Mouse (Mus musculus) heart, postnatal 36 days (tissue): ENCODE data around the gene Clhc1. TPM values are rescaled to one million over a fixed set of nuclear protein-coding genes. Genes with fewer than 3 reads are reported as not detected.
"Not testable (repeated sequence)": the region's sequence is repeated elsewhere in the genome, so short reads cannot be mapped to it uniquely, and the experiment has no call there.

Experiments
- DNase-seq, 2 experiments: peaks; one replicate each; pipeline ENCODE4 v3.0.0; 2021 to 2022
- intact Hi-C: fragments of 180-260 bp; cut with DNase I; formaldehyde crosslinking; loops from one replicate; pipeline ENCODE4 v1.15.1; 2025
- total RNA-seq, 2 experiments: library from RNA; stranded (reverse); gene quantifications; 2 replicates each; pipeline ENCODE4 v1.2.3; 2021

Clhc1 gene
- total RNA-seq: not detected

DNA sequence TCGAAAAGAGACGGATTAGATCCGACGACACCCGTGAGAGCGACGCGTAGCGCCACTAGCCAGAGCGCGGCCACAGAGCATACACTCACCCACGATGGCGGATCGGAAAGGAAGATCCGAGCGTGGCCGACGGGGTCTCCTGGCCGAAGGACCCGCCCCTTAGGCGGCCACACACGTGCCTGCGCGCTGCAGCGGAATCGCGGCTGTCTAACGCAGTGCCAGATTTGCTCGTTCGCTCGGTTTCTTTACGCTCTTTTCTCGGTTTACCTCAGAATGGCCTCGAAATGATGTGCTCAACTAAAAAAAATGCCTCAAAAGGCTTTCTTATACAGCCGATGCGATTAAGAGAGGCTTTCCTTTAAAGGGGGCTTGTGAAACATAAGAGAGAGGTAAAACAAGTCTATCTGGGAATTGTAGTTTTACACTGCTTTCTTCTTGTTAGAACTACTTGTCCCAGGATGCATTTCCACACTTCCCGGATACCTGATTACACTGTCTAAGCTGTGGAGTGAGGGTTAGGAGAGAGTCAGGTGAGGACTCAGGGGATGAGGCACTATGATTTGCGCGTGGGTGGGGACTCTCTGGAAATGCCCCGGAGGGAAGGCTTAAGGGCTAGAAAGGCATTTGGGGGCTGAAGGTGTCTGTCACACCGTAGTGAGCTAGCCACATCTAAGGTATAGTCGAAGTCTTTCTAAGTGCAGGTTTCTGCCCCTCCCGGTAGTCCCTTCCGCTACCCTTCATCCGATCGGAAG is at the start of gene Clhc1, which contains the start of gene Rps27a:
Clhc1 (plus strand) TSS at position 199 of the 752 bp plus-strand sequence.
Rps27a (minus strand) TSS at position 358 of the 752 bp plus-strand sequence.
- intact Hi-C loops: loop anchor here (1.0 to 2.0 kb wide), 3 partner anchors 22 to 174 kb away; partner anchors contain the start of genes Mtif2 and Rtn4
- peak; percentile 98 to 99 for DNase-seq

GRCm38 (mm10) chr11:29503948-29504893 is 43.5 kb upstream of the Clhc1 start:
- intact Hi-C loops: no loop called here
- DNase-seq: no peak

DNA sequence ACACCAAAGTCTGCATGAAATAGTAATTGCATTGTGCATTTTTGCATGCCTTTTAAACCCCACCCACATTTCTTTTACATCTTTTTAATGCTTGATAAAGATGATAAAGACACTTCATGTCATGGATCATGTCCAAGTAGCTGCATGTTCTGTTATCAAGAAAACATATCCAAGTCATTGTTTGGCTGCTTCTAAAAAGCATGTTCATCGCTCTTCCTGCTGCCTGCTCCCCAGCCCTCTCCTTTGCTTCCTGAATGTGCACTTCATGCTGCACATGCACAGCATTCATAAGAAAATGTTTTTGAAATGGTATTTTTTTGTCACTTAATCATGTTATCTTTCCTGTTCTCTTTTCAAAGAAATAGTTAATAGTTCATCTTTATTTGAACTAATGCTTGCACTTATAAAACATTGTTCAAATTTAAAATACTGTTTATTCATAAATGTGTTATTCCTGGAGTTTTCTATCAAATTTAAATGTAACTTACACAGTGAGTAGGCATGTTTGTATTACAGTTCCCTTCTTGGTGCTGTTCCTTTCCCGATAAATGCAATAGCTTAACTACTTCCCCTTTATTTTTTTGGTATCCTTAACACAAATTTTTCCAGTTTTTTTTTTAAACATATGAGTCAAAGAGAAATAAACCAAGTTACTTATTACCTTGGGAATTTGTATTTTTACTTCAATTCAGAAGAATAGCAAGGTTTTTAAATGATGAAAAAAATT is 42.7 kb upstream of the Clhc1 start:
- intact Hi-C loops: no loop called here

GRCm38 (mm10) chr11:29509421-29509820 is 38.3 kb upstream of the Clhc1 start:
- intact Hi-C loops: no loop called here
- DNase-seq: no peak

More for the DNA sequence above, 42.7 kb upstream of the Clhc1 start:
- no peak for DNase-seq

GRCm38 (mm10) chr11:29512818-29513535 is 34.8 kb upstream of the Clhc1 start:
- intact Hi-C loops: no loop called here
- DNase-seq: no peak

GRCm38 (mm10) chr11:29514325-29514681 is 33.4 kb upstream of the Clhc1 start:
- DNase-seq: no peak
- intact Hi-C loops: no loop called here

GRCm38 (mm10) chr11:29514682-29515412 is 32.9 kb upstream of the Clhc1 start, which contains the start of gene Prorsd1:
Gene Prorsd1, minus strand, starts transcription at chr11:29515033.
- intact Hi-C loops: no loop called here
- peak; percentile 87 to 88 for DNase-seq

GRCm38 (mm10) chr11:29525988-29526794 is 21.6 kb upstream of the Clhc1 start, which contains the start of gene Mtif2:
Gene Mtif2, plus strand, starts transcription at chr11:29526408.
- DNase-seq: peak; percentile 74 to 81
- intact Hi-C loops: loop anchor here (1.0 to 5.0 kb wide), 2 partner anchors 21 to 154 kb away; partner anchors contain the start of genes Ccdc88a and Clhc1

DNA sequence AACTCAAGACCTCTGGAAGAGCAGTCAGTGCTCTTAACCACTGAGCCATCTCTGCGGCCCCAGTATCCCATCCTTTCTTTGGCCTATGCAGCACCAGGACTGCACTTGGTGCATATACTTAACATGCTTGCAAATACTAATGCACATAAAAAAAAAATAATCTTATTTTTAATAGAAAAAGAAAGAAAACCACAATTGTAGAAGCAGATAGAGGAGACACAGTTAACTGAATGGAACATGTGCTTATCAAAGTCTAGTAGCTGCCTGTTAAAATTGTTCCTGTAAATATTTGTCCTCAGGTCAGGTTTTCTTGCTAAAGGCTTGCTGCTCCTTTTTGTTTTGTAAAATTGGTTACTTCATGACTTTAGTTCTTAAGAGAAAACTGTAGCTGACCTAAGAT is 9.5 kb upstream of the Clhc1 start:
- intact Hi-C loops: no loop called here
- DNase-seq: no peak

DNA sequence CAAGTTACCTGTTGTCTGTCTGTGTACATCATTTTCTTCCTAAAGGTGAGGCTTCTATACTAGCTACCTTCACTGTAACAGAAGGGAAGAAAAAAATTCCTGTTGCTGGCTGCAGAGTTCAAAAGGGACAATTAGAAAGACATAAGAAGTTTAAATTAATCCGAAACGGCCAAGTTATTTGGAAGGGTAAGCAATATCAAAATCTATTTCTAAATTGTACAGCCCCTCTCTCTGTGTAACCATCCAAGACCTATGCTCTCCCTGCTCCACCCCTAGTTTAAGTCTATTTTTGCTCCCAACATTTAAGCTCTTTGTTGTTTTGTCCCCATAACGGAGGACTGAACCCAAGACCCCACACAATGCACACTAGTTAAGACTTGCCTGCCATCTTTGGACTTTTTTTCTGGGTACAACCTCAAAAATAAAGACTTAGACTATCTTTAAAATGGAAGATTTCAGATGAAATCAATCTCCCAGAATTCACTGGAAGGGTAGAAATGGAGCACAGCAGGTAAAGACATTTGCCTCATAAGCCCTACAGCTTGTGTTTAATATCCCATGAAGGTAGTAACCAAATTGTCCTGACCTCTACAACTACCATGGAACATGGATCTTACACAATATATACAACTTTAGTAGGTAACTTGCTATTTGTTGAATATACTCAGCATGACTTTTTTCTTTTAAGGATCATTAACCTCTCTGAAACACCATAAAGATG is 3.4 kb upstream of the Clhc1 start:
- intact Hi-C loops: loop anchor here (1.0 kb wide), 1 partner anchor 17 kb away; no protein-coding TSS in a partner anchor
- DNase-seq: no peak

DNA sequence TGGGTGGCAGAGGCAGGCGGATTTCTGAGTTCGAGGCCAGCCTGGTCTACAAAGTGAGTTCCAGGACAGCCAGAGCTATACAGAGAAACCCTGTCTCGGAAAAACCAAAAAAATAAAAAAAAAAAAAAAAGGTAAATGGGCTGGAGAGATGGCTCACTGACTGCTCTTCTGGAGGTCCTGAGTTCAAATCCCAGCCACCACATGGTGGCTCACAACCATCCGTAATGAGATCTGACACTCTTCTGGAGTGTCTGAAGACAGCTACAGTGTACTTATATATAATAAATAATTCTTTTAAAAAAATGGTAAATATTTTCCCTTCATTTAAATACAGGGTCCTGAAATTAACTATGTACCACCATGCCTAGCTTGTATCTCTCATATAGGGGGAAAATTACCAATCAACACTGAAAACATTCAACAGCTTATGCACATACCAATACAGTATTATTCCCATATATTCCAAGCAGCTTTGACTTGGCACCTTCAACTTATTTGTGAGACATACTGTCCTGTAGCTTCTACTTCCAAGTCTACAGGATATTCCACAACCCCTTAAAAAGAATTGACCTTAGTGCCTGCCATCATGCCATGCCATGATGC is 2.5 kb upstream of the Clhc1 start:
- intact Hi-C loops, DNase-seq: not testable (repeated sequence)

GRCm38 (mm10) chr11:29546297-29546696 is 1.5 kb upstream of the Clhc1 start:
- not testable (repeated sequence) for DNase-seq
- intact Hi-C loops: loop anchor here (2.0 kb wide), 1 partner anchor 147 kb away; the partner anchor contains the start of gene Rtn4

DNA sequence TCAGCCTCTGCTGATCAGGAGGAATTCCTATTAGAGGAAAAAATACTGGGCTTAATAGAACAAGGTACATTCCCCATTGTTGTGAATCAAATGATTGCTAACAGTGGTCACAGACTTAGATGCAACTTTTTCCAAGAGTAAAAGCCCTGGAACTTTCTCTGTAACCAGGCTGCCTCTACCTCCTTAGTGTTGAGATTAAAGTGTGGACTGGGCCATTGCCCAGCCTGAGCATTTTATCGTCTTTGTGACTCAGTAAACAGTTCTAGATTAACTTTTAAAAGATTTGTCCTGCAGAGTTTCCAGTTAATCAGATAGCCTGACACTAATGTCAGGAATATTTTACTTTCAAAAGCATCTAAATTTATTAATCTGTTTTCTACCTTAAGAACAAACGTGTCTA is 988 bp upstream of the Clhc1 start:
- intact Hi-C loops: loop anchor here (1.0 to 2.0 kb wide), 2 partner anchors 20 to 146 kb away; partner anchors contain the start of genes Mtif2 and Rtn4
- DNase-seq: no peak

DNA sequence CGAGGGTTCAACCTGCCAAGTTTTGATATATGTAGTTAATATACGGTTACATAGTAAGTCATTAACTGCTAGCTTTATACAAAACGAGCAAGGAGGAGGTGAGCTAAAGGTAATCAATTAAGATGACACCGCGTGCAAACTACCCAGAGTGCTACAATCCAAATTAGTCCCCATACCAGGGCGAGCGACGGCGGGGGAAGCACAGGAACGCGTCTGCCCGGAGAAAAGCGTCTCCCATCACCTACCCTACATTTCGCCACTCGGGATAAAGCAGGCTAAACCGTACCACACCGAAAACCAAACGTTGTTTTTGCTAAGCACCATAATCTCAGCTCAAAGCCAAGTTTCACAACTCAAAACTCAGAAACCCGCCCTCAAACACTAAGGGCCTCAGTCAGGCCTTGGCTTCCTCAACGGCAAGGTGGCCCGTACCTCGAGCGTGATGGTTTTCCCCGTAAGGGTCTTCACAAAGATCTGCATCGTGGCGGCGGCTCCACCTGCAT is 450 bp upstream of the Clhc1 start:
- no peak for DNase-seq
- intact Hi-C loops: loop anchor here (1.0 to 2.0 kb wide), 2 partner anchors 21 to 146 kb away; partner anchors contain the start of genes Mtif2 and Rtn4

GRCm38 (mm10) chr11:29548504-29549424 is 1.0 kb downstream of the Clhc1 start:
- no peak for DNase-seq
- intact Hi-C loops: loop anchor here (1.0 kb wide), 1 partner anchor 174 kb away; no protein-coding TSS in a partner anchor

GRCm38 (mm10) chr11:29549425-29549778 is 1.7 kb downstream of the Clhc1 start:
- no peak for DNase-seq
- intact Hi-C loops: no loop called here
